Comparison of ENCODE assay signal across 18 mouse cellular contexts in genomic region chr17:6002563-6002962, GRCm38 (mm10).
A peak's percentile ranks its signal among the peaks of the same experiment; 100 is the strongest.
DNase-seq lines count a peak whose midpoint lies in the region; TF ChIP-seq lines count a peak whose summit lies in the region.
"Had no signal": no experiment of that assay in that cellular context is flagged by ENCODE, and none has a peak within 500 bp of the region (broad histone marks: within the 10 kb centered on the region; RNA-seq: fewer than 3 reads in every experiment).

No protein-coding gene starts in this region.

- TF ChIP-seq CTCF in gastrocnemius, adult 2 months (IDR thresholded peaks at IDR 0.05): no peak
- no peak for TF ChIP-seq CTCF in layer of hippocampus, adult 2 months (conservative IDR thresholded peaks at IDR 0.05)
- no peak for TF ChIP-seq CTCF in testis, adult 2 months (IDR thresholded peaks at IDR 0.05; ENCODE audit: control insufficient read depth, insufficient read depth, insufficient replicate concordance, low read depth, low read length)

- no peak for TF ChIP-seq POLR2A in testis, adult 2 months (IDR thresholded peaks at IDR 0.05; ENCODE audit: control insufficient read depth, low read depth, low read length)

- no peak overlapping the region for H3K4me3 ChIP-seq in gastrocnemius, adult 2 months
- H3K4me3 ChIP-seq in layer of hippocampus, adult 2 months: no peak overlapping the region
- no peak overlapping the region; the same call in 1 of the 2 replicates for H3K4me3 ChIP-seq in testis, adult 2 months (ENCODE audit: control insufficient read depth, low read depth, low read length)
- H3K4me3 ChIP-seq: embryonic facial prominence, embryonic 13.5 days; forebrain, embryonic 12.5 days; heart, embryonic 13.5 days; hindbrain, embryonic 12.5 days had no signal

- H3K27ac ChIP-seq in gastrocnemius, adult 2 months: peak overlapping the region; percentile 13; the same call in 1 of the 2 replicates
- H3K27ac ChIP-seq in layer of hippocampus, adult 2 months: peak overlapping the region; percentile 72
- H3K27ac ChIP-seq in testis, adult 2 months (ENCODE audit: control insufficient read depth, insufficient read depth, low read depth, low read length): peak overlapping the region; percentile 54
- H3K27ac ChIP-seq: embryonic facial prominence, embryonic 13.5 days; forebrain, embryonic 12.5 days; hindbrain, embryonic 12.5 days had no signal

- no peaks in the 10 kb centered on the region for H3K36me3 ChIP-seq in testis, adult 2 months (ENCODE audit: control insufficient read depth, insufficient read depth, low read length)
- H3K36me3 ChIP-seq: forebrain, embryonic 12.5 days; hindbrain, embryonic 12.5 days had no signal

- peaks cover 18% of the 10 kb centered on the region for H3K4me1 ChIP-seq in testis, adult 2 months (ENCODE audit: control insufficient read depth, insufficient read depth, low read length)

- no peak for DNase-seq in gastrocnemius, adult 2 months
- no peak for DNase-seq in gastrocnemius, postnatal 4 days (ENCODE audit: low spot score in 2 of 2)
- no peak for DNase-seq in layer of hippocampus, adult 2 months (ENCODE audit: low spot score in 2 of 2)
- no peak for DNase-seq in layer of hippocampus, postnatal 36 days
- no peak for DNase-seq in testis, postnatal 10 days (ENCODE audit: low spot score)
- no peak for DNase-seq in MN1 (ENCODE audit: low spot score)
- DNase-seq: adrenal gland, postnatal 25 days; cerebellum, adult 8-10 months; cerebellum, postnatal 25 days; gastrocnemius, postnatal 14 days; heart, postnatal 10 days; heart, postnatal 4 days had no signal

- H3K27me3 ChIP-seq in testis, adult 2 months (ENCODE audit: control insufficient read depth, insufficient read depth, low read length): no peaks in the 10 kb centered on the region
- H3K27me3 ChIP-seq: embryonic facial prominence, embryonic 13.5 days; forebrain, embryonic 12.5 days; heart, embryonic 13.5 days; hindbrain, embryonic 12.5 days; Patski had no signal

- intact Hi-C loops in gastrocnemius, adult 2 months (cut with DNase I): no loop called here

Comparison
In these comparisons a context has a peak if more than half of its experiments do, and no peak if none do; other contexts are left out.
1. H3K27ac ChIP-seq: peak in every context shown above with its lines; median percentile 72 in layer of hippocampus, adult 2 months; 54 in testis, adult 2 months; 13 in gastrocnemius, adult 2 months.